Mouse (Mus musculus) adrenal gland (tissue): ENCODE measurements around the gene Tbx21.

ENCODE experiments used
- intact Hi-C: fragments of 180-260 bp; cut with DNase I; formaldehyde crosslinking; loops from one replicate; pipeline ENCODE4 v1.15.1; 2025

Tbx21 gene

GRCm38 (mm10) chr11:97132185-97132584 lies 17.1 kb upstream of the Tbx21 start:
- intact Hi-C loops = no loop called here

DNA sequence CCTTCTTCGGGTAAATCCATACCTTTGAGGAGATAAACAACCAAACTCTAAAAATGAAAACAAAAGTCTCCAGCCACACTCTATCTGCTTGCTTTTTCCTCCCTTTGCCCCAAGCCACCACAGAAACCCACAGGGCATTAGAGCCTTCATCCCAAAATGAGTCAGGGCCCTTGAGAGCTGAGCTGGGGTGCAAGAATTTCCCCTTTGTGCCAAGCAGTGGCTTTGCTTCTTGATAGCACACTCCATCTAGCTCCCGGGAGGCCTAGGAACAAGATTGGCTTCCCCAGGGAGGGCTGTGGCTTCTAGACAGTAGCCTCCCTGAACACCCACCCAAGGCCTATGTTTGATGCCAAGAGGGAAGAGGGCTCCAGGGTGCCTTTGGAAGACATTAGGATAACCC lies 16.6 kb upstream of the Tbx21 start:
- intact Hi-C loops = no loop called here

- intact Hi-C loops = no loop called here
Observed at GRCm38 (mm10) chr11:97130318-97130717, 15.2 kb upstream of the Tbx21 start.

- intact Hi-C loops = no loop called here
Observed at GRCm38 (mm10) chr11:97128956-97129355, 13.8 kb upstream of the Tbx21 start.

DNA sequence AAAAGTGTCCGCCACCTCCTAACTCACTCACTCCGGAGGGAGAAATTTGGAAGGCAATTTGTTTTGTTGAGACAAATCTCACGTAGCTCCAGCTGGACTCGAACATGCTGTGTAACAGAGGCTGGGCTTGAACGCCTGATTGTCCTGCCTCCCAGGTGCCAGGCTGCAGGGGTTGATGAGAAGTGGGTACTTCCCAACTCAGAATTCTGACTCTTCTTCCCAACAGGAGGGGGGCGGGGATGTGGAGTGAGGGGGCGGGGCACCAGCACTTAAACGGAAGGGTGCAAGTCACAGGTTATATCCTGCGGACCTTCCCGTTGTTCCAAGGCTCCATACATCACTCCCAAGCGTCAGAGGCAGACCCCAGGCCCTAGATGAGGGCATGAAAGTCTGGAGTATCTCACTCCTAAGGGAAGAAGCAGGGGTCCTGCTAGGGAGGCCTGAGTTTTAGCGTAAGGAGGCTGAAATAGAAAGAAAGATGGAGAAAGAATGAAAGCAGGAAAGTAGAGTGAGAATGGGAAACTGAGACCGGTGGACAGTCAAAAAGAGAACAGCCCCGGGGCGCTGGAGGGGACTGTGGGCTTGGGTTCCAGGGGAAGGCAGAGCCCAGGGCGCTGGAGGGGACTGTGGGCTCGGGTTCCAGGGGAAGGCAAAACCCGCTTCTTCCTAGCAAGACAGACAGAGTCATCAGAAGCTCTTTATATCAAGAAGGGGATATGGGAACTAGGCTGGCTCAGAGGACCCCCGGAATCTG lies 12.5 kb upstream of the Tbx21 start:
- intact Hi-C loops = no loop called here

- intact Hi-C loops = no loop called here
Observed at GRCm38 (mm10) chr11:97126645-97127468, 11.7 kb upstream of the Tbx21 start.

- intact Hi-C loops = no loop called here
Observed at GRCm38 (mm10) chr11:97124266-97125036, 9.3 kb upstream of the Tbx21 start.

GRCm38 (mm10) chr11:97123282-97123890 lies 8.3 kb upstream of the Tbx21 start:
- intact Hi-C loops = no loop called here

GRCm38 (mm10) chr11:97120641-97121040 lies 5.5 kb upstream of the Tbx21 start:
- intact Hi-C loops = no loop called here

DNA sequence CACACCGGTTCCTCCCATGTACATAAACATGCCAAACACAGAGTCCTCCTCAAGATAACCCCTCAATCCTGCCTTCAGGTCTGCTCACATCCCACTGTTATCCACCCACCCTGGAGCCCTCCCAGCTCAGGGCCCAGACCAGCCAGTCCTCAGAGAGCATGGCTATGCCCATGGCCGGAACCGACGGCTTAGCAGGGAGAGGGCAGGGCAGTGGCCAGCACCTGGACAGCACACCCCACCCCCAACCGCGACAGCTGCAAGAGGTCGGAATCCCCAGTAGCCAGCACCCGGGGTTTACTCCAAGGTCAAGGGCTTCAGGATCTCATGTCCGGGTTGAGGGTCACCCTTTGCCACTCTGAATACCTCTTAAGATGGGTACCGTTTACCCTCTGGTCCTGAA lies 5.1 kb upstream of the Tbx21 start:
- intact Hi-C loops = no loop called here

DNA sequence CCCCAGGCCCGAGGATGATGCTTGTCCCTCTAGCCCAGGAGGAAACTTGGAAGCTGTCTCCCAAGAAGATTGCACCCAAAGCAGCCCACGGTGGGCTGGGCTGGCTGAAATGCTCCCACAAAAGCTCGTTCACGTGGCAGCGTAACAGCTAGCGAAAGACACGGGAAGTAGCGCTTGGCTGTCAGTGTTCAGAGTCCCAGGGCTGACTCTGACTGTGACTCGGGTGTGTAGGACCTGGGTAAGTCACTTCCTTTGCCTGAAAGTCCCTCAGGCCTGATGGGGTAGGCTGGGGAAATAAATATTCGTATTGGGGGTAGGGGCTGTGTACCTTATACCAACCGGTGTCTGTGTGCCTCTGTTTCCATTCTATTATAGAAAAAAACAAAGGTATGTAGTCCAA lies 666 bp upstream of the Tbx21 start:
- intact Hi-C loops = no loop called here

DNA sequence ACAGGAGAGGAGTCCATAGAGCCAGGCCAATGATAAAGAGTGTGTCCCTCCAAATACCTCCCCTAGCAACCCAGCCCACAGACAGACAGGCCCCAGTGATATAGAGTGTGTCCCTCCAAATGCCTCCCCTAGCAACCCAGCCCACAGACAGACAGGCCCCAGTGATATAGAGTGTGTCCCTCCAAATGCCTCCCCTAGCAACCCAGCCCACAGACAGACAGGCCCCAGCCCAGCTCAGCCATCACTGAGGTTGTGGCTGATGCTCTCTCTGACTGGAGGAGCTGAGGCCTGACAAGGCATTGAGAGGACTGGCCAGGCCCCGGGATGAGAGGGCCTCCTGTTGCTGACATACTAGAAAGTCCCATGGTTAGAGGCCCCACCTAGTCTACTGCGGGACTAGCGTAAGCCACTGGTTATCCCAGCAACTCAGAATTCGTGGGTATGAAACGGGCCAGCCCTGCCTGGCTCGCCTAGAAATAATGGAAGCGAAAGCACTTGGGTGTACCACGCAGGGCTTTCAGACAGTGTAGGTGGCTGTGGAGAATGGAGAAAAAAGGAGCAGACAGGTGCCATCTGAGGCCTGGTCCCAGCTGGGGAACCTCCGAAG lies 2.5 kb downstream of the Tbx21 start:
- intact Hi-C loops = no loop called here

DNA sequence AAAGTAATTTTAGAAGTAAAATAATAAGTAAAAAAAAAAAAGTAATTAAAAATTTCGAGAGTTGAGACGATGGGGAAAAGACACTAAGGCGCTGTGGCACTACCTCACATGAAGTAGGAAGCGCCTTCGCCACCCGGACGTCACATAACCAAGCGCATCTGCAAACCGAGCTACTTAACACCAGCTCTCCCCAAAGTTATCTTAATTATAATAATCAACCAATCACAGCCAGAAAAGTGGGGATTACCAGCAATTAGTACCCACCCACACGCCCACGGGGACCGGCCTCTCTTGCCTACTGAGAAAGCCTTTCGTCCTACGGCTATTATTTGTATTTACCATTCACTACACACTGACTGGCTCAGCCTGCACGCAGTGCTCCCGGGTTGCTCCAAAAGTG lies 6.2 kb downstream of the Tbx21 start:
- intact Hi-C loops = no loop called here

DNA sequence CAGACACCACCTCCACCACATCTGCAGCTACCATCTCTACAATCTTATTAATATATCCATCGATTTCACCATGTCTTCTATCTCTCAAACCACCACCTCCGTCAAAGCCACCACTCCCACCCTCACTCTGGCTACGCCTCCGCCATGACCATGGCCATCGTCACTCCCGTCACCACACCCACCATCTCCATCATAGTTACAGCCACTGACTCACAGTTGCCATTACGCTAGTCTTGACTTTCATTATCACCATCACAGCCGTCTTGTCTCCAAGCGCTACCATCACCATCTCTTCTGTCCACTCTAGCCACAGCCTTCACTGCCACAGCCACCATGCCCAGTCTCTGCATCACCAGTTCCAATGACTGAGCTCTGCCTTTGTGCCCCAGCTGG lies 11.0 kb downstream of the Tbx21 start:
- intact Hi-C loops = loop anchor here (5.0 kb wide), 1 partner anchor 73 kb away; no protein-coding TSS in a partner anchor

- intact Hi-C loops = loop anchor here (5.0 kb wide), 1 partner anchor 74 kb away; no protein-coding TSS in a partner anchor
Observed at GRCm38 (mm10) chr11:97103163-97104090, 11.7 kb downstream of the Tbx21 start.

- intact Hi-C loops = loop anchor here (2.0 to 5.0 kb wide), 2 partner anchors 45 to 76 kb away; no protein-coding TSS in a partner anchor
Observed at GRCm38 (mm10) chr11:97101722-97102121, 13.4 kb downstream of the Tbx21 start.

- intact Hi-C loops = no loop called here
Observed at GRCm38 (mm10) chr11:97098791-97099190, 16.3 kb downstream of the Tbx21 start.

- intact Hi-C loops = no loop called here
Observed at GRCm38 (mm10) chr11:97094600-97094999, 20.5 kb downstream of the Tbx21 start.

GRCm38 (mm10) chr11:97086365-97086764 lies 28.8 kb downstream of the Tbx21 start:
- intact Hi-C loops = no loop called here
